Mouse (Mus musculus) erythroid progenitor cell, adult 5-6 weeks (primary cell): ENCODE data around the gene Gm4894. TPM values are rescaled to one million over a fixed set of nuclear protein-coding genes. Genes with fewer than 3 reads are reported as not detected.

Source experiments
- ATAC-seq: replicated peaks from 2 replicates; pipeline ENCODE4 v1.8.0; 2016; ENCODE audit warnings: moderate number of reproducible peaks, mild to moderate bottlenecking, moderate TSS enrichment, inconsistent platforms; ENCODE audit not compliant: poor library complexity, low FRiP score, severe bottlenecking
- total RNA-seq, 2 experiments: library from RNA; stranded (forward) in 1 of 2; stranded (reverse) in 1 of 2; fragments of 150-400 nt in 1 of 2; fragments of 186-747, 209-891 nt in 1 of 2; gene quantifications; 2 replicates each; pipeline versions ENCODE4 v1.2.3 to v1.2.4; 2015 to 2017; ENCODE audit warnings: low replicate concordance in 2 of 2

The Gm4894 gene
- total RNA-seq (2015; ENCODE audit: low replicate concordance) (1.8 TPM in 1 of 2 replicates, not detected in the other), total RNA-seq (2017; ENCODE audit: low replicate concordance) (not detected in 2 replicates)

DNA sequence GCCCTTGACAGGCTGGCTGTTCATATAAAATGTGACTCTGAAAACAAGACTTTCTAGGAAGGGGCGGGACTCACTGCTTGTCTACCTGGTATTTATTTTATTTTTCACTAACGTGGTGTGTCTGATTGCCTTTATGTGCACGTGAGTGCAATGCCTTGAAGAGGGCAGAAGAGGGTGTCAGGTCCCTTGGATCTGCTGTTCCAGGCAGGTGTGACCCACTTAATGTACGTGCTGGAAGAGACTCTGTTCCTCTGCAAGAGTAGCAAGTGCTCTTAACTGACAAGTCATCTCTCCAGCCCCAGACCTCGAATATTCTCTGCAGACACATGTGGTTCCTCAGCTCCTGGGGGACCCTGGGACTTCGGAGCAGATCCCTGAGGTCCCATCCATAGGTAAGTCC lies at the start of gene Gm4894:
Gene Gm4894, plus strand, starts transcription at position 301 of the 400 bp plus-strand sequence.
- ATAC-seq: no peak

DNA sequence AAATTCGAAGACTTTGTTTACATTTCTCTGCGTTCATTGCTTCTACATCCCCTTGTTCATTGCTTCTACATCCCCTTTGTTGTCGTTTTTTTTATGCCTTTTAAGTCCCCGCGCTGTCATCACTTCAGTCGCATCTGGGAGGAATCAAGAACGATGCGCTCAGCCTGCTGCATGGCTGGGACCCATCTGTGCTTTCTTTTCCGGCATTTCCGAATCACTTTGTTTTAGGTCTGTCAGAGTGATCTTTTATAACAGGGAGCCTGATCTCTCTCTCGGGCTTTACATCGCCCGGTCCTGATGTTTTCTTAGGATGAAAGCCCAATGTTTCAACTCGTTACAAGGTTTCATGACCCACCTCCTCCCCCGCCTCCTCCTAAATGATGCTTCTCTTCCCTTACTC lies 44.0 kb upstream of the Gm4894 start:
- no peak for ATAC-seq

DNA sequence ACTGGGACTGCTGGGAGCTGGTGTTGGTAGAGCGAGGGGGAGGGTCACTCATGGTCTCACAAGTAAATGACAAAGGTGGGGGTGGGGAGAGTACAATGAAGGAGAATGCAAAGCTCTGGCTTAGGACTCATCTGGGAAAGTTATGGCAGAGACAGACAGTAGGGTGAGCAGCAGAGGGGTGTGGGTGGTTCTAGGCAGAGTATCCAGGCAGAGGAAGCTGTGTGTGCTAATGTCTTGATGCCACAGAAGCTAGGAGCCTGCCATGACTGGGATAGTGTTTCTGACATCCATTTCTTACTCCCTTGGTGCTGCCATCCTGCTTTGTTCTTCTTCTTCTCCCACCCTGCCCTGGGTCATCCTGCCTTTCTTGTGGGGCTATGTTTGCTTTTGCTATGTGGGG lies 38.8 kb upstream of the Gm4894 start:
- no peak for ATAC-seq

DNA sequence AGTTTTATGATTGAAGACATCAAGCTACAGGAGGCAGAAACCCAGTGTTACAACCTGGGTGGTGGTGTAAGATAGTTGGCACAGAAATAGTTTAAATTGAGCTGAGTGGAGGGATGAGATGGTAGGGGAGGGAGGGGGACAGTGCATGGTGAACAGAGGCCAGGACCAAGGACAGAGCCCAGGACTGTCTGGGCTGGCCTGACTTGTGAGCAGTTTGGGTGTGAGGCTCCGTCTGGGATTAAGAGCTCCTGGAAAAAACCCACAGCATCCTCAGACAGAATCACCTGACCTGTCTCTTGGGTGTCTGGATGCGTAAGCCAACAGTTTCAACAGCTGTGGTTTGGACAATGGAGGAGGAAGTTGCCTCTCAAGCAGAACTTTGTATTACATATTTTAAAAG lies 35.6 kb upstream of the Gm4894 start:
- ATAC-seq: no peak

DNA sequence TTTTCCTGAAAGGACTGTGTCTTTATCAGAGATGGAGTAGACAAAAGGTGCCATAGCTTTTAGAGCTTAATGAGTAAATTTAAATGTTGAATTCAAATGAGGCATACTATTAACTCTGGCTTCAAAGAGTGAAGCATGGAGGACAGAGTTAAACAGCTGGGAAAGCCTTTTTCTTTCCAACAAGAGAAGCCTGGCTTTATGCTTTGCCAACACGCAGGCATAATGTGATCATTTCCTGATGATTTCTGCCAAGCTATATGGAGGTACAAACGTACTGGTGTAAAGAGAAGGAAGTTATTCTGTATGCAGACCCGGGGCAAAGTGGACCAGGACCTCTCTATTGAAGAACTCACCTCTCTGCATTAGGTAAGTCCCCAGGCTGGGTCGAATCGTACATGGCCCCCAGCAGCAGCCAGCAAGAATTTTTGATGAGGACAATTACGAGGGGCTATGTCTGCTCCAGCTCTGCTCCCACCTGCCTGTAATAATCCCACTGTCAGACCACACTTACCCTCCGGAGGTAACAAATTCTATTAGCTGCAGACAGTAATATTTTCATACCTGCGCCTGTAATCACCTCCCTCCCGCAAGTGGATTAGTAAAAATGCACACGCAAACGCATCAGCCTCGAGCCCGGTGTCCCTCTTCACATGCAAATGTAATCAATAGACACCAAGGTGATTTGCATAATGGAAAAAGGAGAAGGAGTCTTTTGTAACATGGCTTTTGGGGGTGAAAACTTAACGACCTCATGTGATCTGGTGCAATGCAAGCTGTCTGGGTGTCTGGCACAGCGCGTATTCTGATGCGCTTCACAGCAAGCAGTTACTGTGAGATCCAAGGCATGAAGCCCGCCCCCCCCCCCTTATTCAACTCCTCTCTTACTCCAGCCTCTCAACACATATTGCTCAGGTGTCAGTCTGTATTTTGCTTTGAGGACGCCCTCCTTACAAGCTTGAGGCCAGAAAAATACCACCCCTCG lies 32.4 kb upstream of the Gm4894 start:
- ATAC-seq: no peak

DNA sequence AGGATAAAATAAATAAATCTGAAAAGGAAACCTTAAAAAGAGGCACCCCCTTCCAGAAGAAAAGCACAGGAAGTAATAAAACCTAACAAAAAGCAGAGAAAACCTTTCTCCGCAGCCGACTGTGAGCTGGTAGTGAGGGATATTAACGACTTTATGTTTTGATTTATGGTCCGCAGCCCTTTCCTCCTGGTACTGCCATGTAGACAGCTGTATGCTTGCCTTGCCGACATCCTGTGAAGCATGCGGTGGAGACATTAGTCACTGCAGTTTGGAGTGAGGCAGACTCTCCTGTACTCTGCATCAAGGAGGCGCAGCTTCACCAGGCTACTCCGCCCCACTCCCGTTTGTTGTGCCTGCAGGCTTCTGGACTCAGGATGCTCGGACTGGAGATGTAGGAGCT lies 25.8 kb upstream of the Gm4894 start:
- ATAC-seq: no peak

DNA sequence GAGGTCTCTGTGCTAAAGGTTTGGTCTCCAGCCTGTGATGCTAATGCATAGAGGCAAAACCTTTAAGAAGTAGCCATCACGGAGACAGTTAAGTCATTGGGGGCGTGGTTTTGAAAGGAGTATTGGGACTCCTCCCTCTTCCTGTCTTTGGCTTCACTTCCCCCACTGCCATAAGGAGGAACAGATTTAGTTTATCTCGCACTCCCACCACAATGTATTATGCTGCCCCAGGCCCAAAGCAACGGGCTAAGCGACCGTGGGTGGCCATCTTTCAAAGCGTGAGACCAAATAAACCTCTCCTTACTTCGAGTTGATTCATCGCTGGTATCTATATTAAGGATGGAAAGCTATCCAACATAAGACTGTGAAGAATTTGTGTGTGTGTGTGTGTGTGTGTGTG lies 22.9 kb upstream of the Gm4894 start:
- no peak for ATAC-seq

DNA sequence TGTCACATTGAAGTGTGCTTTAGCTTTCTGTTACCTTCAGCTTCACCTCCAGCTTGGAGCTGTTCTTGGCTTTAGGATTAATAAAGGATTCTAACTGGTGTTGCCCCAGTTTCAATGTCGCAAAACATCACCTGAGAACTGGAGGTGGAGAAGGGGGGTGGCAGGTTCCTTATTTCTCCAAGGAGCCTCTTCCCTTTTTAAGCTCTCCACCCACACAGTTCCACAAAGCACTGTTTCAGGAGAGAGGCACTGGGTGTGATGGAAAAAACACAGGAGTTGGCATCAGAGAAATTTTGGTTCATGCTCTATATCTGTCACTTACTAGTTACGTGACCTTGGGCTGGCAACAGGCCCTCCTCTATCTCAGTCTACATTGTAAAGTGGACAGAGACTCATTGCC lies 21.3 kb upstream of the Gm4894 start:
- ATAC-seq: no peak

DNA sequence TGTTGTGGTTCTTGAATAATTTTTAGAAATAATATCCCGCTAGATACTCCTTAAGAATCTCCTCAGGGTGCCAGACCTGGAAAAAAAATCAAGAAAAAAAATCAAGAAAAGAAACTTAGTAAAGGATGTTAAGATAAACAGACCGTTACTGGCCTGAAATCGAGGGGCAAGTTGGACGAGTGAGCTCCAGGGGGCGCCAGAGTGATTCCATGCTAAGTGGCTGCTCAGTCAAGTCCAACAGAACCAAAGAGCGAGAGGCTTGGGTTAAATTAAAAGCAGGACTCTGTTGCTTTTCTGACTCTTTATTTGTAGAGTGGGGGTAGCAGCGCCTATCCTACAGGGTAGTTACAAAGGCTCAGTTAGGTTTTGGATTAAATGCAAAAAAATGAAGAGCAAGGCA lies 3.5 kb upstream of the Gm4894 start:
- ATAC-seq: no peak

DNA sequence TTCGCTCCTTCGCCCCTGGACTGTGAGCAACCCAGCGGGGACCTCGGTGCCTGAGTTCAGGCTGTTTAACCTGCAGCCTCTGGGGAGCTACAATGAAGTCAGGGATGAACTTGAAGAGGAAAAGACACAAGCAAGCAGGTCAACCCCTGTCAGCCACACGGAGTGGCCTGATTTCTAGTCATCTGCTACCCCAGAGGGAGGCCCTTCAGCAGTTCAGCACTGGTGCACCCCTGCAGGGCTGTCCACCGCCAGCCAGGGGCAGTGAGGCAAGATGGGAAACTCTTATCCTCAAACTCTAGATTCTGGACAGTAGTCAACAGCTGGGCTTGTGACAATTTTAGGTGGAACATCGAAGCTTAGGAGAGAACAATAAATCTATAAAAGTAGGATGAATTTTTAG lies 18.6 kb downstream of the Gm4894 start:
- ATAC-seq: no peak

DNA sequence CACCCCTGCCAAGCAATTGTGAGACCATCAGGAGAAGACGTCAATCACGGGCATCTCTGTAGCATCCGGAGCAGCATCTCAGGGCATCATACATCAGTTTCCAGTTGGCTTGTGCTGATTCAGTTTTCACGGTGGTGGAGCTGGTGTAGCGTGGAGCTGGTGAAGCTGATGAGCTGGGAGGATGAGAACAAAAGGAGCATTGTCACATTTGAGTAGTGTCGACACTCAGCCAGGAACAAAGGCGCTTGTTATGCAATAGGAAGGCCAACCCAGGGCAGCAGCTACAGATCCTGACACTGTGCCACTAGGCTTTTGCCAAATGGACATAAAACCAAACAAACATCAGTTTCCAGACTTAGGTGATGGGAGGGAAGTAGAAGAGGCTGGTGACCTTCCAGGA lies 23.2 kb downstream of the Gm4894 start:
- no peak for ATAC-seq

DNA sequence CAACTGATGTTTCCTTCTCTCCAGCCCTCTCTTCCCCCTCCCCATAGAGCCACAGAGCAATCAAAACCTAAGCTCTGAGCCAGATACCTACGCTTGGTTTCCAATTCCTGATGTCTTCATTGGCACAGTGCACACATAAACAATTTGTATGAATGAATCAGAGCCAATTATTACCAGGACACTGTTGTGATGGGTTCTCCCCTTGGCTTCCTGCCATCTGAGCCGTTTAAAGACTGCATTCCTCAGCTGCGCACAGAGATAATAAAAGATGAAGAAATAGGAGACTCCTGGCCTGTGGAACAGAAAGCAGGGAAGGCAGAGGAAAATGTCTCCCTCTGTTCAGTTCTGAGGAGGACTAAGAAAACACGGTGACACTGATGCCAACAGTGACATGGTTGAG lies 25.6 kb downstream of the Gm4894 start:
- no peak for ATAC-seq

DNA sequence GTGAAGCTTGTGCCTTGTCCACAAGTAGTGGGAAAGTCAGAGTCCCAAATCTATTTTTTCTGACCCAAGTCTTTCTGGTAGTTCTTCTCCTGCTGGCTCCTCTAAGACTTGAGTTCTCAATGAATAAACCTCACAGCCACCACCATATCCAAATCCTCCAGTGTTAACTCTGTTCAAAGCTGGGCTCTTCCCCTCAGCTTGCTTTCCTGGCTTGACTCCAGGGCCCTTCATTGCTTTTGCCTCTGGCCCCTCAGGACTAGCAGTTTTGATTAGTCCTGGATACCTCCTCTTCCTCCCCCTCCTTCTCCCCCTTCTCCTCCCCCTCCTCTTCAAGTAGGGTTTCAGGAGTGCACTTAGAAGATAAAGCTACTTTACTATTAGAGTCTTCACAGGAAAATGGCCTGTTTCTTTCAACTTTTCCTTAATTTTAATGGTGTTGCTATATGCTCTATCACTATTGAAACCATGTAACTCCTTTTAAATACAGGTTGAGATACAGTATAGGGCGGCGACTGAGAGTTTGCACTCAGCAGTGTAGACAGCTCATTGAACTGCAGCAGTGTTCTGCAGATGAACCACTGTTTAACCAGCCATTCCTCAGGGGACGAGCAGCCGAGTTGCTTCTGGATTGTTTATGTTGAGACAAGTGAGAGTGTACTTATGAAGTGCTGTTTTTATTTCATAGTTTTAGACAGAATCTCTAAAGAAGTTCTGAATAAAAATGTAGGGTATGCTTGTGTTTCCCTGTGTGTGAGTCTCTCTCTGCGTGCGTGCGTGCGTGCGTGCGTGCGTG lies 26.4 kb downstream of the Gm4894 start:
- ATAC-seq: no peak

DNA sequence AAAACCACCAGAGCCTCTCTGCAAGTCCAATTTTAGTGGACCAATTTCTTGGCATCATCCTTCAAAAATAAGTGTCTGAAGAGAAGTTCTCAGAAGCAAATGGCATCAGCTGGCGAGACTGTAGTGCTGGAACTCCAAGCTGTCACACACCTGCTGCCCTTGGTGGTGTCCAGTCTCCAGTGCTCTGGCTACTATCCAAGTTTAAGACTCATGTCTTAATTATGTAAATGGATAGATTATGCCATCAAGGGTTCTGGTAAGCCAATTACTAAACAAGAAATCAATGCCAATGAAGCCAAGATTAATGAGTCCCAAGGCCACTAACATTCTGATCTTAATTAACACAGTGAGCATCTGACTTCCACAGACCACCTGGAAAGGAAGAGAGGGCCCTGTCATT lies 44.8 kb downstream of the Gm4894 start:
- no peak for ATAC-seq

DNA sequence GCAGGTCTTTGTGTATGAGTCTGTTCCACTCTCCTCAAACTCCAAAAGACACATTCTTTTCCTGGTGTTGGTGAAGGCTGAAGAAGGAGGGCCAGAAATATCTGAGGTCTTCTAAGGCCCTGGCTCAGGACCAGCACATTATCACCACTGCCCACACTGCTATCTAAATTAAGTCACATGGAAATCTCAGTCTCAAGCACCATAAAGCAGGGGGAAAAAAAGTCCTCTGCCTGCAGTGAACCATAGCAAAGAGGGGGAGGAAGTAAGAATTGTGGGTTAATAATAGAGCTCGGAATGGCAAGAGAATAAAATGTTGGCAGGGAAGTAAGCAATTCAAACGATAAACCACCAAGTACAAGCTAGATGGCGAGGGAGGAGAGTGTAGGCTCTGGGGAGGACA lies 57.2 kb downstream of the Gm4894 start:
- ATAC-seq: no peak

DNA sequence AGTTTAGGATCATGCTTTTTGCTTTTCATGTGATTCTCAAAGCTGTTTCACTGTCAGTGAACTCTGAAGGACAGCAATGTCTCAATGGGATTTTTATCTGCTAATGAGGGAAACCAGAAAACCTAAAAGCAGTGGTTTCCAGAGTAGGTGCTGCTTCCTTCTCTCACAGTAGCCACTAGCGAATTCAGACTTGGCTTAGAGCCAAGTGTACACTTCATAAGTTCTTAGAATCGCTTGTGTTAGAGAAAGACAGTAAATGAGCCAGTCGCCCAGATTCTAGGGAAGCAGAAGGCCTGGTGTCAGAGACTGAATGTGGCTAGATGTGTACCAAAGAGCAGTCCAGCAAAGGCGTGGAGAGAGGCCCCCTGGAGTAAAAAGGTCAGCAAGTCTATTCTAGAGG lies 60.5 kb downstream of the Gm4894 start:
- no peak for ATAC-seq

DNA sequence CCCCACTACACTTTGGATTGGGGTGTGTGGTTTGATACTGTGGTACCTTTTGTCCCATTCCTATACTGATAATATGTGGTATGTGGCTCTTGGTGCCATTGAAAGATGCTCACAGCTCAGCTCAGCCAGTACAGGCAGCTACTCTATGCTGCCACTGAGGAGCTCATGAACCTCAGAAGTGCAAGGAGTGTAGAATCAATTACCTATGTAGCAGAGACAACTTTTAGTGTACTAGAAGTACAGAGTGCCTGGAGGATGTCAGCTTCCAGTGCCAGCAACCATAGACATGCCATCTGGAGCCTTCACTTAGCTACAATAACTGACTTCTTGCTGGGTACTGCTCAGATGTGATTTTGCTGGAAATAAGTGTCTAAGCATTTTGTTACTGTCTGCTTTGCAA lies 68.3 kb downstream of the Gm4894 start:
- no peak for ATAC-seq
